Mouse (Mus musculus) adrenal gland (tissue): ENCODE measurements around the gene Fubp1.

ENCODE experiments used
- intact Hi-C: fragments of 180-260 bp; cut with DNase I; formaldehyde crosslinking; loops from one replicate; pipeline ENCODE4 v1.15.1; 2025
- long read RNA-seq, 2 experiments: library from polyadenylated mRNA; unstranded; transcript quantifications; one replicate each; pipeline ENCODE4 v2.0.0; 2020; ENCODE audit warnings: borderline replicate concordance in 1 of 2; ENCODE audit not compliant: insufficient replicate concordance in 1 of 2

Gene Fubp1
- long read RNA-seq, experiment 1, full-length matches to known transcripts: 19 of 72 reads
- long read RNA-seq, experiment 1, partial matches to known transcripts: 36 of 72 reads
- long read RNA-seq, experiment 1, other reads (novel, unspliced or antisense): 17 of 72 reads
- long read RNA-seq, experiment 2, full-length matches to known transcripts: 19 of 93 reads
- long read RNA-seq, experiment 2, partial matches to known transcripts: 55 of 93 reads
- long read RNA-seq, experiment 2, other reads (novel, unspliced or antisense): 19 of 93 reads

DNA sequence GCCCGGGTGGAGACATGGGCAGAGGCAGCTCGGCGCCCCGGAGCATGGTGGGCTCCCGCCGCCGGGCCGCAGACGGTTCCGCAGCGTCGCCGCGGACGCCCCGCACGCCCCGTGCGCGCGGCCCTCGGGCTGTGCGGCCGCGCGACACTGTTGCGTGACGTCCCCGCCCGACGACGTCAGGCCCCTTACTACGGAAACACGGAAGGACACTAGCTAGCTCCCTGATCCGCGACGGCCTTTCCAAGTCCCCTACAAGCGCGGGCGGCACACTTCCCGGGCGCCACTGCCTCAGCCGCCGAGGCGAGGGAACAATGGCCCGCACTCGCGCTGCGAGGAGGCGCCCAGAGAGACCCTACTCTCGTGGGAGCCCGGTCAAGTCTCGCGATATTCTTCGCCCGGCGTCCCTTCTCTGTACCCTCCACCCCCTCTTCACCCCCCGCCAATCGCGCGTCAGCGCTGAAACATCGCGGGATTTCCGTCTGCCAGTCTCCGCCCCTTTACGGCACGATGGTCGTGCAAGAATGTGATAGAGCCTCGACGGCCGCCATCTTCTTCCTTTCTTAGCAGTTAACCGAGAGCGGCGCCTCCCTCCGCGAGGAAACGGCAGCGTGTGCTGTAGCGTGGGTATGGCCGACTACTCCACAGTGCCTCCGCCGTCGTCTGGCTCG lies at the start of gene Fubp1, which contains the start of gene Dnajb4:
TSS of gene Fubp1 (plus strand) at position 456 of the 668 bp plus-strand sequence.
TSS of gene Dnajb4 (minus strand) at position 336 of the 668 bp plus-strand sequence.
- intact Hi-C loops: loop anchor here (2.0 kb wide), 1 partner anchor 17 kb away; no protein-coding TSS in a partner anchor

DNA sequence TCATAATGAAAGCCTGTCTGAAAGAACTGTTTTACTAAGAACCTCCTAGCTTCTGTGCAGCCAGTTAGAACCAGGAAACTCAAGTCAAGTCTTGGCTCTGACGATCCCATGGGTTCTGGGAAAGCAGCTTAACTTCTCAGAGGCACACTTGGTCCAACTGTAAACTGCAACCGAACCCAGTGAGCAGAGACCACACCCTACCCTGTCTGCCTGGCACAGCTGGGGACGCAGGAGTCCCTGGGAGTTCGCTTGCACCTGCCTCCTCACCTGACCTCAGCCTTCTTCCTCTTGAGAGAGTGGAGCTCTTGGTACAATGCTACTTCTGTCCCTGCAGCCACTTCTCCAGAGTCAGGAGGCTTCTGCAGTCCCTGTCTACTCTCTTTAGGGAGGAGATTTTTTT lies 49.6 kb upstream of the Fubp1 start:
- intact Hi-C loops: no loop called here

DNA sequence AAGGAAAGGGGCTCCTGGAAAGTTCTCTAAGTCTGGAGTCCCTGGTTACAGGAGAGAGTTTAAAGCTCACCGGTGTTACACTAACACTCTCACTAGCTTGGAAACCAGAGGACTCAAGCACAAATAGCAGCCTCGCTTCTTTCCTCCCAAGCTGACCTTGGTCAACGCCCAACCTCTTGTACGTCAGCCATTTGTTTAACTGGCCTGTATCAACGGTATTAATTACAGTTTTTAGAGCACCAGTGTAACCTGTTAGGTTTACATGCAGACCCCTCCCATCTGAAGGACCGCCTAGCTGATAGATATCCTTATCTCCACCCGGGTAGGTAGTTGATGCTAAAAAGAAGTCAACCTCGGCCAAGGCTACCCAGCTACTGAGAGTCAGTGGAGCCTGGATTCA lies 46.9 kb upstream of the Fubp1 start:
- intact Hi-C loops: no loop called here

DNA sequence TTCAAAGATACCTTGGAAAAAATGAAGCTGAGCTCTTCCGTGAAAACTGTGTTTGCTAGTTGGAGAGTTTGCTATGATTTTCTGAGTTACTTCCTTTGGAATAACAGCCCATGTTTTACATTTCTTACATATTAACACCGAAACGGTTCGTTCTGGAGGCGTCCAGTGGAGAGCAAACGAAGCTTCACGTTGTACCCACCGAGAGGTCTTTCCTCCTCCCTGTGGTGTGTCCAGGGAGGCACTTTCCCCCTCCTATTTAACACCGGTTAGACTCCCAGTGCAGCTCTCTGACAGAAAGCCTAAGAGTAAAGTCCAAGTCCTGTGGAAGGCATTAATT lies 45.2 kb upstream of the Fubp1 start:
- intact Hi-C loops: no loop called here

DNA sequence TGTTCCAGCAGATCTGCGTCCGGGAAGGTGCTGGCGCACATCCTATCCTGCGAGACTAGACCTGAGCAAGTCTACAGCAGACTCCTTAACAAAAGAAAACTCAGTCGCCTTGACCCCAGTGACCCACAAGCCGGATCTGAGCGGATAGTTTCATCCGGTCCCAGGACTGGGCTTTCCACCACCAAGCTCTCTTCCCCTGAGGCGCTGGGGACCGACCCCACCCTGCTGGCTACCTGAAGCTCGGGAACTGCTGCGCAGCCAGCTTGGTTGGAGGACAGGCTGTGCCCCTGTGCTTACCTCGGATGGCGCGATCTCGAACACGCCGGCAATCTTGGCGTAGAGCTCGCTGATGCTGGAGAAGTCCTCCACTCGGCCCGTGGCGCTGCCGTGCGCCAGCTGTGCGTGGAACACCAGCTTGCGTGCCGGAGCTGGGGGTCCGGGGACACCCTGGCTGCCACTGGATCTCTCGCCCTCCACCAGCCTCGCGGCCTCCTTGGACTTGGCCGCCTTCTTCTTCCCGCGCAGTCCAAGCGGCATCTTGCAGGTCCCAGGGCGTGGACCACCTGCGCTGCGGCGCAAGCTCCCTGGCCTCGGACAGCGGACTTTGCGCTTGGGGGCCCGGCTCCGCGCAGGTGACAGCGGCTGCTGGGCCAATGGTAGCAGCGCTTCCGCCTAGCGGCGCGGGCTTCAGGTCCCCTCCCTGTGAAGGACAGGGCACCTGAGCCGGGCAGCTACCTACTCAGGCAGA lies 44.7 kb upstream of the Fubp1 start:
- intact Hi-C loops: no loop called here

DNA sequence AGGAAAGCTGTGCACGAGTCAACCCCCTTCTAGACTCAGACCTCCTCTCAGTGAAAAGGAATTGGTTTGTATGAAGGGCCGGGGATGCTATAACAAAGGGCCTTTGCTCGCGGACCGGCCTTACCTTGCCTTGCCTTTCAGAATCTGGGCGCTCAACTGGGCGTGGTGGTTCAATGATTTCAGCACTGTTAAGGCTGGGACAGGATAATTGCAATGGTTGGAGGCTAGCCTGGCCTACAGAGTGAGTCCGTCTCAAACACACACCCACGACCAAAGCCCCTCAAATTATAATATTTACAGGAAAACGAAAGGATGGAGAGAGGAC lies 44.2 kb upstream of the Fubp1 start, which contains the start of gene Gipc2:
TSS of gene Gipc2 (minus strand) at position 132 of the 325 bp plus-strand sequence.
- intact Hi-C loops: no loop called here

DNA sequence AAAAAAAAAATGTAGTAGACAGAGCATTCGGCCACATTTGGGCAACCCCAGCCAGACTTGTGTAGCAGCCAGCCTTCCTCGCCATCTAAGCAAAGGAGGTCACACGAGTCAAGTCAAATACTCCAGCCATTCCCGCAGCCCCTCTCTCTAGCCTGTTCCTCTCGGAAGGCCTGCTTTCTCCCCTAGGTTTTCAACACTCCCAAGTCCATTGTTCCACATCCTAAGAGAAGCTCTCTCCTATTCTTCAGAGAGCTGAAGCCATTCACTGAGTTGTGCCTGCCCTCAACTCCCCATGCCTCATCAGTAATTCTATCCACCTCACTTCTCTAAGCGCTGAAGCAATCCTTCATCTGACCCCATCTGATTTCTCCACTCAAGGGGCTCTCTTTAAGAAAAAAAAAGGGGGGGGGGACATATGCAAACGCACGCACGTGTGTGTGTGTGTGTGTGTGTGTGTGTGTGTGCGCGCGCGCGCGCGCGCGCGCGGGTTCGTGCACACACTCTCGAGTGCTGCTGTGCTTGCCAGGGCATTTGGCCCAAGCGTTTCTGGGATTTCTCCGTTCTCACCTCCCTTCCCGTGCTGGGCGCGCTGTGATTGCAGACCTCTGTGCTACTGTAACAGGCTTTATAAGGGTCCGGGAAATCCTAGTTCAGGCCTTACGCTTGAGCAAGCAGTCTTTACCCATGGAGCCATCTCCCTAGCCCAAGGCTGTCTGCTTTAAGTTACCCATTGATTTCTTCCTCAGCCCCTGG lies 43.3 kb upstream of the Fubp1 start:
- intact Hi-C loops: no loop called here

DNA sequence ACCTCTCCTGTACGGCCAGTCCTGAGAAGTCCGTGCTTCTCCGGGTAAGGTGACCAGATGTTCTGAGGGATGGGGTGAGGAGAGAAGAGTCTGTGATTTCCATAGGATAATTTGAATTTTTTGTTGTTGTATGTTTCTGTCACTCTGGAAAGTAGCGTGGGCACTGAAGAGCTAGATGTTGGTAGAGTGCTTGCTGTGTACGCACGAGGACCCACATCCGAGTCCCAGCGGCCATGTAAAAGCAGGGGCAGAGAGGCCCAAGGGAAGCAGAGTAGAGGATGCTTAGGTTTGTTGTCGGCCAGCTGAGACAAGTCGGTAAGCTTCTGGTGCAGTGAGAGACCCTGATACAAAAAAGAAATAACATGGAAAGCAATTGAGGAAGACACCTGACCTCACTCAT lies 42.2 kb upstream of the Fubp1 start:
- intact Hi-C loops: no loop called here

DNA sequence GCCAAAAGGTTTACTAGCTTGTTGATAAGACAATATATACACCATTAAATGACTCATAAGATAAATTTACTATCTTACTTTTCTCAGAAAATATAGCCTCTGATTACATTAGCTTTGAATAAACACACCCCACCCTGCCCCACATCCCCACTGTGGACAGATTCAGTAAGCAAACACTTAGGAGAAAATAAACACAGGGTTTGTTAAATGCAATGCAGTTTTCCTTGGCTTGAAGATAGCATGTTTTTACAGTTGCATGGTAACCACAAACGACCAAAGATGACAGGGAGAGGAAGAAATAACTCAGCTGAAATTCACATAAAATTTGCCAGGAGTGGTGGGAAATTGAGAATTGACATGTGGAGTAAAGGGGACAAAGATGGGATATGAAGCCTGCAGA lies 39.8 kb upstream of the Fubp1 start:
- intact Hi-C loops: no loop called here

DNA sequence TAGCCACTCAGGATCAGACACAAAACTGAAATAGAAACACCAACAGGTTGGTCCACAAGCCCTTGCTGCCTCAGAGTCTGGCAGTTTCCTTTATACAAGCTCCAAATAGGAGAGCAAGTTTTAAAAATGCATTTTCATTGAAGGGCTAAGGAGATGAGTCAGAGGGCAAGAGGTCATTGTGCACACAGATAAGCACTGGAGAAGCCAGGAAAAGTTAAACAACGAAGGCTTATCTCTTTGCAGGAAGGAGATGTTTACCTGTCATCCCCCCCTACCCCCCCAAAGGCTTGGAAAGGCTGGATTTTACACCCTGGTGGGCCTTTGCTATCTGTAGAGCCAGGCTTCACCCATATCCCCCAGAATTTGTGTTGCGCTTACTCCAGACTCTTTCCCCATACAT lies 39.0 kb upstream of the Fubp1 start:
- intact Hi-C loops: no loop called here

DNA sequence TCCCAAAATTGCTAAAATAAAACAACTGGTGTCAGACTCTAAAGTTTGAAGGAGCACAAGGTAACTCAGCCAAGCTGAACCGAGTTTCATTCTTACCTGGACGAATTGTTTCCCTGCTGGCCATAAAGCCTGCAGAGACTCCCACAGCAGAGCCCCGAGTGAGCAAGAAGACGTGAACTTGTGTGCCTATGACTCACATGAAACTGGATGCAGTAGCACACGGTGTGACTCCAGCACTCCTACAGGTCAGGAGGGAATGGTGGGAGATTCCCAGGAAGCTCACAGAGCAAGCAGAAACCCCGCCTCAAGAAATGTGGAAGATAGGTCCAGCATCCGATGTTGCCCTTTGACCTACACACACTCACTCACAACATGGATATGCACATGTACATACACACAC lies 38.4 kb upstream of the Fubp1 start:
- intact Hi-C loops: no loop called here

DNA sequence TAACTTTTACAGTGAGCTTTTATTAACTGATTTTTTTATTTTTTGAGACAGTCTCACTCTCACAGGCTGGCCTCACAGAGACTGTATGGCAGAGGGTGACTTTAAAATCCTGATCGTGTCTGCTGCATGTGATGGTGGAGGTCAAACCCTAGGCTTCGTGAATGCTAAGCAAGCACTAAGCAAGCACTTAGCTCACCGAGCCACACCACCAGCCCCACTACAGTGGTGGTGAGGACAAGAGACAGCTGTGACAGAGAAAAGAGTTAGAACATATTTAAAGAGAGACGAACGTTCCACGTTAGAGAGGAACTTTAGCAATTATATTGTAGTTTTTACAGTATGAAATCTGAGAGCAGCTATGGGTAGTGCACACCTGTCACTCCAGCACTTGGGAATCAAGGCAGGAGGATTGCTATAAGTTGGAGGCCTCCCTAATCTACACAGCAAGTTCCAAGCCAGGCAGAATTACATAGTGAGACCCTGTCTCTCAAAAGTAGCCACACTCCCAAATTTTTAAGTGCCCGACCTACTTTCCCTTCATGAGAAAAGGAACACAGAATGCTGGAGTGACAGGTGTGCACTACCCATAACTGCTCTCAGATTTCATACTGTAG lies 37.8 kb upstream of the Fubp1 start:
- intact Hi-C loops: no loop called here

DNA sequence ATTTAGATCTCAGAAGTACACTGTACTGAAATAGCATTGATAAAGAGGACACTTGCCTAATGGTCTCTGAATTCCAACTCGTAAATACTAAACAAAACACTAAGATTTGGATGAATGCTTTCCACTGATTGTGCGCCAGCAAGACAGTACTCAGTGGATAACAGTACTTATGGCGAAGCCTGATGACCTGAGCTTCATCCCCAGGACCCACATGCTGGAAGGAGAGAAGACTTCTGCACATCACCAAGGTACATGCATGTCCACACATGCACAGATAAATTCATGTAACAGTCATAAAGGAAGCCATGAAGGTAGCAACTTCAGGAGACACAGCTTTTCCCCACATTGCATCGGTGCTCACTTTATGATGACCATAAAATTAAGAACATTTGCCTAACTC lies 31.4 kb upstream of the Fubp1 start:
- intact Hi-C loops: no loop called here

DNA sequence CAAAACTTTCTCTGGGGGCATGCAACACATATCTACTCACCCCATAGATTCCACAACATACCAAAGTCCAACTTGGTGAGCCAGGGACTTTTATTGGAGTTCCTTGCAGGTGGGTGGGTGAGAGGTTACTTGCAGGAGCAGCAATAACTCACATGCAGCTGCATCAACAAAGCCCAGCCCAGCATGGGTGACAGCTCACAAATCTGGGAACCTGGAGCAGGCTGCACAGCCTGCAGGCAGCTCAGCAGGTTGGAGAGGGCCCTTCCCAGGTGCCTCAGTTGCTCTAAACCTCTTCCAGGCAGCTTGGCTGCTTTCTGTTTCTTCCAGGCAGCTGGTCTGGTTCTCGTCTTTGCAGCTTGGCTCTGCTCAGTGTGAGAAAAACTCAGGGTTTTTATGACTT lies 30.9 kb upstream of the Fubp1 start:
- intact Hi-C loops: no loop called here

DNA sequence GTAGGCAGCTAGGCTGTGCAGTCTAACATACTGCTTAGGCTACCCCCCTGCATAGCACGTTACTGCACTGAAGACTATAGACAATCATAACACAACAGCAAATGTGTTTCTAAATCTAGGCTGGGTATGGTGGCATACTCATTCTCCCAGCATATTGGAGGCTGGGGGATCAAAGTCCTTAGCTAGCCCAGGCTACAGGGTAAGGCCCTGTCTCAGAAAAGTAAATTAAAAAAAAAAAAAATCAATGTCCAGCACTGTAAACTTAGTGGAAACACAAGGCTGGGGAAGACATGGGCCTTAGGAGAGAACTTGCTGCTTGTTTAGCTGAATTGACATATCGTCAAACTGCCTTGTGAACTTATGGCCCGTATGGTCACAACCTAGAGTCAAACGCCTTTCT lies 29.6 kb upstream of the Fubp1 start:
- intact Hi-C loops: no loop called here

DNA sequence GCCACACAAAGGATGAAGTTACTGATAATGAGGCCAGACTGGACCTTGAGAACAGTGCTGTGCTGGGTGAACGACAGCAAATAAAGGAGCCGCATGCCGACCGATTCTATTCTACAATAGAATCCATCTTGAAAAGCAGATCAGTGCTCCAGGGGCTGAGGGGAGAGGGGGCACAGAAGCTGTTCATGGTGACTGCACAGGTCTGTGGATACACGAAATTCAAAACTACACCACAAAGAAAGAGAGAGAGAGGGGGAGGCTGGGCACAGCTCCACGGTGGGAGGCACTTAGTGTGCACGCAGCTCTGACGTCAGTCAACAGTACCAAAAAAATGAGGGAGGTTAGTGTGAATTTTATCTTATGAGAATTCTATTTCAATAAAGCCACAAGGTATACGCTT lies 26.7 kb upstream of the Fubp1 start:
- intact Hi-C loops: no loop called here

DNA sequence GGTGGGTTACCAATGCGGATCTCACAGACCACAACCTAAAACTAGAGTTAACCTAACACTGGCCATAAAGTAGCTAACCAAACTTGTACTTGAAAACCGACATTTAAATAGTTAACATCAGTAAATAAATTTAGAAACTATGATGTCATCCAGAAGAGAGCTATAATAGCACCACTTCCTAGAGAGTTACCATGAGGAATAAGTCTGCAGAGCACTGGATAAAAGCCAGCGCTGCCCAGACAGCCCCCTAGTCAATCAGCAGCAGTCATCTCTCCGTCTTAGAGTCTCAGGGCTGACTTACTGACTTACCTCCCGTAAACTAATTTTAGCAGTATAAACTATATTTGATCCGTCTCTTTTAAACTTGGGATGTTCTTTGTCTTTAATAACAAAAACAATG lies 24.1 kb upstream of the Fubp1 start:
- intact Hi-C loops: no loop called here

DNA sequence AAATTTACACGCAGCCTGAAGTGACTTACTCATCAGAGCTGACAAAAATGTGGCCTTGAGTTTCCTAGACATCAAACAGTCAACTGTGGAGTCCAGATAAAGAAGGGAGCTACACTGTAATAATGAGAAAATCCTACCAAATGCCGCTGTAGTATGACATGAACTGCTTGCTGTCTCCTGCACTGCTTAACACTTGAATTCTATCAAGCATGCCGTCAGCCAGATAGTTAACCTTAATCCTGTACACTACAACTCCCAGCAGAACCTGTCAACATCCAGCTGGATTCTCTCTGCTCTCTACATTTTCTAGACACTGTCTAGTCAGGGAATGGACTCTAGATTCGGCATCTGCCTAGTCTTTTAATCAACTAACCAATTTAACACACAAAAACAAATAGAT lies 20.9 kb upstream of the Fubp1 start:
- intact Hi-C loops: no loop called here

DNA sequence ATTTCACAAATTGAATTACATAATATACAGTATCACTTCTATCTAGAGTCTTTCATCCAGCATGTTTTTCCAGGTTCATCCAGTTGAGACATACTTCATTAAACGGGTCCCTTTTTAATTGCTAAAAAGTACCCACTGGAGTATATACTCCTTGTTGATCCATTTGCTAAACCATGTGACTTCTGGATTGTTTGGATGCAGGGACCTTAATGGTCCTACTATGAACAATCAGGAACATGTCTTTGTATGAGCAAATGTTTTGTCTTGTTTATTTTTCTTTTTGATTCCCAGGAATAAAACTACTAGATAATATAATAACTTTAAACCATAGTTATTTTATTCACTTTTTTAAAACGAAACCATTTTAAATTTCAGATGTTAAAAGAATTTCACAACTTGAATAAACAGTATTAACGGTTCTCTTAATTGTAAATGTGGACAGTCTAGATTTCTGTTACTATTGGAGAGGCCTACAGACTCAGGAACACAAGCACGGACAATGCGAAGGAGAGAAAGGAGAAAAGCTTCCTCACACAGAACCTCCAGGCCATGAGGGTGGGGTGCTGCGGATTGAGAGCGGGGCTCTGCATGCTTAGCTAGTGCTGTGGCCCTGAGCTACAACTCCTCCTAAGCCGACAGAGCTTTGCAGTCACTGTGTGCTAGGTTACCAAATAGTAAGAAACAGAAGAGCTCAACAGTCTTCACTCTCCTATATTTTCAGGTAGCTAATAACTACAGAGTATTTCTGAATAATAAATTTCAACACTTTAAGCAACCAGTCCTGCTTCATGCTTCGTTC lies 19.3 kb upstream of the Fubp1 start:
- intact Hi-C loops: loop anchor here (5.0 kb wide), 1 partner anchor 79 kb away; no protein-coding TSS in a partner anchor

DNA sequence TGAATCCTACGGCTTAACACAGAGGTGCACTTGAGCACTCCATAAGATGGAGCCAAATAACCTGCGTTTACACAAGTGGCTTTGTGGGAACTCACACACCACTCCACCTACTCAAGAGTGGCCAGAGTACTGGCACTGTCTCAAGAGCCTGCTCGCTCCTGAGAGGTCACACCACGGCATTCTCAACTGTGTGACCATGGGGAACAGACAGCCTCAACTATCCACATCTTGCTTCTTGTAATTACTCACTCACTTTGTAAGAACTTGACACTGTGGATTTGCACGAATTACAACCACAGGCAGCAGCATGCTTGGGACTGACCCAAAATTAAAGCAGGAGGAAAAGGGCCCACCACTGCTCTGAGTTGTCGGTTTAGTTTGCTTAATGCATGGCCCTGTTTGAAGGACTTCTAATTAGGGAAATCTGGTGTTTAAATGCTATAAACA lies 18.4 kb upstream of the Fubp1 start:
- intact Hi-C loops: loop anchor here (2.0 to 5.0 kb wide), 2 partner anchors 19 to 80 kb away; partner anchors contain the start of genes Dnajb4 and Fubp1
